Mouse (Mus musculus) embryonic stem cell, embryonic (primary cell): ENCODE data around the gene Olfr951.

Experiments
- CTCF ChIA-PET, 4 experiments: fragments of 300-600 bp in 2 of 4; fragments of 350-600 bp in 2 of 4; sonication (Branson Sonifier 250); formaldehyde crosslinking; loops; one replicate each; lab custom pipeline; 2022; ENCODE audit warnings: inconsistent platforms in 2 of 4; lab: Charles Lee
- POLR2A ChIA-PET, 4 experiments: fragments of 300-600 bp in 2 of 4; fragments of 350-600 bp in 2 of 4; sonication (Branson Sonifier 250); formaldehyde crosslinking; loops; one replicate each; lab custom pipeline; 2022; ENCODE audit warnings: antibody characterized with exemption in 4 of 4, inconsistent platforms in 1 of 4; lab: Charles Lee

The Olfr951 gene

GRCm38 (mm10) chr9:39387110-39387509, at the start of gene Olfr951:
Gene Olfr951, plus strand, starts transcription at chr9:39387410.
- CTCF ChIA-PET: no interaction called here
- POLR2A ChIA-PET: no interaction called here

- CTCF ChIA-PET: no interaction called here
- POLR2A ChIA-PET: no interaction called here
These were observed 39.8 kb downstream of the Olfr951 start, which contains the start of gene Olfr952 for GRCm38 (mm10) chr9:39427048-39427447. Gene Olfr952, minus strand, starts transcription at chr9:39427148.
